Mouse (Mus musculus): ENCODE measurements at regions not wholly inside any gene's neighbourhood (a gene's known extent, or its start where the extent isn't known, plus 50 kb on each side); places are given as distances from the start of the nearest gene placed in this dataset.

DNA sequence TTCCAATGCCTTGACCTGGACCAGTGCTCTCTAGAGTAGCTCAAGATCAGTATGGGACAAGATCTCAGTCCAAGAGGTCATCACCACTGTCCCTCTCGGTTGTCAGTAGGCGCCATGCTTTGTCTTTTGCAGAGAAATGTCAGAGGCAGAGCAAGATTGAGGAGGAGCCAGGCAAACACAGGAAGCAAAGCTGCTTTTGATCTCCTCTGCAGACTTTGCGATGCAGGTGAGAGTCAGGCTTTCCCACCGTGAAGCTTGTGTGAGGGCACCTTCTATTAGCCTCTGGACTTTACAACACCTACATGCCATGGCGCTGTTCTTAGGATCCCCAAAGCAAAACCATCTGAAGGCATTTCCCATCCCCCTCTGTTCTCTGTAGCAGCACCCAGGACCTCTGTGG, 68.0 kb upstream of the Ppm1b start:
- DNase-seq (ENCODE audit: extremely low spot score), result no peak

DNA sequence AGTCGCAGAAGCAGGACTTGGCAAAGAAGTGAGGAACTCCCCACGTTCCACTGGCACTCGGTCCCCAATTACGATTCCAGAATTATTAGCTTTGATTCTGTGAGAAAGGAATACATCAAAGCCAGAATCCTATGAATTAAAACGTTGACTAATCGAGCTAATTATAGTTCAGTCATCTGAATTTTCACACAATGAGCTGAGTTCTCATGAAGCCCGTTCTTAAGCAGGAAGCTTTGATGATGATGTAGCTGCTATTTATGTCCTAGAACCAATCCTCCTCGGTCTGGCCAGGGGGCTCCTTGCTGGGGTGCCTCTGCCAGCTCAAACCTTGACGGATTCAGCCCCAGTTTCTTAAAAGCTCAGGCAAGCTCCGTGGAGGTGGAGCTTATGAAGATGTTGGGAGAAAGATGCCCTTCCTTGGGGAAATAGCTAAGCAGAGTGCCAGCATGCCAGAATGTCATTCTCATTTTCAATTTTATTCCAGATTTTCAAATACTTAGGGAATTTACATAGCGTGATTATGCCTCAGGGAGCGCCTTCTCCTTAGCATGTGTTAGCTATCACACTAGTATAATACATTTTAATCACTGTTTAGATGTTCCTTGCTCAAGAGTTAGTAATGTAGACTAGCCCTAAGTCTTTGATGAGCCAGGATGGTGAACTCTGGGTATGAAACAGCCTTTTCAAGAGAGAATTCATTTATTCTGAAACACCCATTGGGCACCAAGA, 65.5 kb upstream of the Ppm1b start:
- DNase-seq (ENCODE audit: extremely low spot score), result no peak

DNA sequence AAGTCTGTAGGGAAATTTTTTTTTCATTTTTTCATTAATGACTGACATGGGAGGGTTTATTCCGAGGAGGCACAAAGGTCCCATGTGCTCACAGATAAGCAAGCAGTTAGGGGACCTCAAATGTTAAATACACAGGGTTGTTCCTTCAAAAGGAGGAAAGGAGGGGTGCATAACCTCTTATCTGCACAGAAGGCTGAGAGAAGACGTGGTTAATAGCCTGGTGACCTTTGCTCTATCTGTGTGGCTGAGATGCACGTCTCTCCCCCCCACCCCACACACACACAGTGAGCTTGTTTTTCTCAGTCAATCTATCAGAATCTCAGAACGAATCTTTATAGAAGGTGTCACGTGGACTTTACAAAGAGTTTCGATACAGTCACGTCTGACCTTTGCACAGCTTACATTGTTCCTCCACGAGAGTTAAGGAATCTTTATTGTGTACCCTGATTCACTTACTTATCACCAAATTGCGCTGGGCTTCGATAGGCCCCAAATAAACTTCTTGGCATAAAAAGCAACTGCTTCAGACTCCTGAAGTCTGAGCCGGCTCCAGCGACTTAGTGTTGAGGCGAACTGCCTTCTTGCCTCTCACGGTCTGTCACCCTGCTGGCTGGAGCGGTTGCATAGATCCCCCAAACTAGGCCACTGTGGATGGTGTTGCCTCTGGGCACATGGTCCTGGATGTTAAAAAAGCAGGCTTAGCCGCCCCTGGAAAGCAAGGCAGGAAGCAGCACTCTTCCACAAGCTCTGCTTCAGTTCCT, 63.1 kb upstream of the Ppm1b start:
- DNase-seq (ENCODE audit: extremely low spot score), result no peak

DNA sequence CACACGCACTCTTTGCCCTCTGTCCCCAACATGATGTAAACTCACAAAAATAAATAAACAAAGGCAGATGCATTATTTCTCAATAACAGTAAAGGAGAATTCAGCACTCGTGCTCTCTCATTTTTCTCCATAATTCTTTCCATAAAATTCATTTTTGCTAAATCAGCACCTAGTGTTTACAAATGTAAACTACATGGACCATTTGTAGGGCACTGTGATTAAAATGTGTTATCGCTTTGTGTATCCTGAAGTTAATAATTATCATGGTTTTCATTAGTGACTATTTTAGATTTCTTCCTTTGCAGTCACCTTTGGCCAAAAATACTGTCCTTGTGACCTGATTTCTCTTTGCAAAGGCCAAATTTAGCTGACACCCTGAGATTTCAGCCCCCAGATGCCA, 61.0 kb upstream of the Ppm1b start:
- no peak for DNase-seq (ENCODE audit: extremely low spot score)

DNA sequence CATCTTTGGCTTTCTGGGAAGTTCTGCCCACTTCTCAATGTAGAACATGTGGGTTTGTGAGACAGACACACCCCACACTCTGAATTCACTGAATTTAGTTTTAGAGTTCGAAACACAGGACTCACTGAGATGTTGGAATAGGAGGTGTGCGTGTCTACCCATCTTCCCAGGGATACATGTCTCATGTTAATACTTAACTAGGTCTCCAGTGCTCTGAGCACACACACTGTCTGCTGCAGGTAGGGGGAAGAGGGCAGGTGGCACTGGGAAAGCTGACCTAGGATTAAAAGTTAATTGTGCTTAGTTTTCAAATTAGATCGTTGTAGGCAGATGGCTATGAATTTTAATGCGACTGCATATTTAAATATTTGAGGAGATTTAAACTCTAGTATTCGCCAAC, 60.0 kb upstream of the Ppm1b start:
- no peak for DNase-seq (ENCODE audit: extremely low spot score)

DNA sequence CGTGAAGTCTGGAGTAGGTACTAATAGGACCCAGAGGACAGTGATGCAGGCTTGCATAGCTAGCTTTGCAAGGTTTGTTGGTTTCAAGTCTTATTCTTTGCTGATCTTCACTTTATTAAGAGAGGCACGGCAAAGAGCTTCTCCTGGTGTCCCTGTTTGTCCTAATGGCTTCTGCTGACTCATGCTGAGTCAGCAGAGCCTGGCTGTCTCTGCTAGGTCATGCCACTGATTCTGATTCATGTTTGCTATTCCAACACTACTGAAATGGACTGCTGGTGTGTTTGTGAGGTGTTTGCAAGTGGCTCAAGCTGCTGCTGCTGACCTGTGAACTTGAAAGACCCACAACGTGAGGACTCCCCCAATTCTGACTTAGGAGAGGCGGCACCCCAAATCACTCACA, 58.1 kb upstream of the Ppm1b start:
- no peak for DNase-seq (ENCODE audit: extremely low spot score)

DNA sequence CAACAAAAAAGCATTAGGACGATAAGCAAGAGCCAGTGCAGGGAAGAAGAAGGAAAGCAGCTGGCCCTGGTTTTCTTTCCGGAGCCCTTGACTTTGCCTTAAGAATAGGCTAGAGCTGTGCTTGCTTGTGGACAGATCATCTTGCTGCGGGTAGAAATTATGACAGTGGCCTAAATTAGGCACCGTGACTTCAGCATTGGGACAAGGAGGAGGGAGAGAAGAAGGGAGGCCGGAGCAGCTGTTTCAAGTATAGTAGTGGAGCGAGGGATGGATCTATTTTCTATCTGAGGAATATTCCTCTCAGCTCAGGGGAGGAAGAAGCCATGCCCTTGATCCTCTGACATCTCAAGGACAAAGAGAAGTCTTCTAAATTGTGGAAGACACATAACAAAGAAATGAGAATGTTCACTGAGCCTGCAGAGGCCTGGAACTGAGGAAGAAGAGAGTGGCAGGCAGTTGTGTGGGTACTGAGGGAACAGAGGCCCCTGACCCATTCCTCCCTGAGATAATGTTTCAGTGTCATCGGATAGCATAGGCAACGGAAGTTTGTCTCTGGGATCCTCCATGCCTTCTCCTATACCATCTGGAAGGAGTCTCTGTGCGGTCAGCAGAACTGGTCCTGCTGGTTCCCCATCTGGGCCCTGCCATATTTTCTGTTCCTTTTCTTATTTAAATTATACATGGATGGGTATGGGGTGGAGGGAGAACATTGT, 52.8 kb upstream of the Ppm1b start:
- DNase-seq (ENCODE audit: extremely low spot score), result no peak

Data from embryo, embryonic 9.5 days (tissue).